Mouse (Mus musculus) limb, embryonic 10.5 days (tissue): ENCODE measurements at regions not wholly inside any gene's neighbourhood (a gene's known extent, or its start where the extent isn't known, plus 50 kb on each side); places are given as distances from the start of the nearest gene placed in this dataset.

Experiments used
- DNase-seq: peaks from one replicate; pipeline ENCODE4 v3.0.0-alpha.2; 2017; ENCODE audit warnings: low spot score
- H3K27ac ChIP-seq: fragments of 300-500 bp; sonication (generic); 2 replicates; pipeline ENCODE4 v1.5.1; 2016; ENCODE audit warnings: mild to moderate bottlenecking
- H3K27me3 ChIP-seq: fragments of 300-500 bp; sonication (generic); 2 replicates; pipeline ENCODE4 v1.6.1; 2016; ENCODE audit warnings: low read depth, mild to moderate bottlenecking; ENCODE audit not compliant: poor library complexity, severe bottlenecking
- H3K36me3 ChIP-seq: fragments of 300-500 bp; sonication (generic); 2 replicates; pipeline ENCODE4 v1.6.1; 2016; ENCODE audit warnings: mild to moderate bottlenecking, moderate library complexity
- H3K4me1 ChIP-seq: fragments of 300-500 bp; sonication (generic); 2 replicates; pipeline ENCODE4 v1.6.1; 2016
- H3K4me3 ChIP-seq: fragments of 300-500 bp; sonication (generic); 2 replicates; pipeline ENCODE4 v1.5.1; 2016; ENCODE audit warnings: mild to moderate bottlenecking, moderate library complexity
- H3K9me3 ChIP-seq: fragments of 300-500 bp; sonication (generic); replicated peaks from 2 replicates; pipeline ENCODE4 v1.6.1; 2016; ENCODE audit warnings: mild to moderate bottlenecking
- WGBS: fragments of 180-500 bp; shearing (Covaris S2); methylation state at CpG from one replicate; pipeline ENCODE4 v1.1.7; 2016; 5-methylcytosine and 5-hydroxymethylcytosine counted together

GRCm38 (mm10) chr7:95955119-95955518, 215.9 kb upstream of the Tenm4 start:
- Histone ChIP-seq H3K27me3 (no peaks in the 10 kb centered on the region), H3K4me1 (no peaks in the 10 kb centered on the region), H3K36me3 (no peaks in the 10 kb centered on the region), H3K4me3 (no peak overlapping the region), H3K27ac (no peak overlapping the region), H3K9me3 (no peaks in the 10 kb centered on the region)
- DNase-seq, result no peak
- 84% methylated on average over 2 of the region's 2 CpGs for WGBS

DNA sequence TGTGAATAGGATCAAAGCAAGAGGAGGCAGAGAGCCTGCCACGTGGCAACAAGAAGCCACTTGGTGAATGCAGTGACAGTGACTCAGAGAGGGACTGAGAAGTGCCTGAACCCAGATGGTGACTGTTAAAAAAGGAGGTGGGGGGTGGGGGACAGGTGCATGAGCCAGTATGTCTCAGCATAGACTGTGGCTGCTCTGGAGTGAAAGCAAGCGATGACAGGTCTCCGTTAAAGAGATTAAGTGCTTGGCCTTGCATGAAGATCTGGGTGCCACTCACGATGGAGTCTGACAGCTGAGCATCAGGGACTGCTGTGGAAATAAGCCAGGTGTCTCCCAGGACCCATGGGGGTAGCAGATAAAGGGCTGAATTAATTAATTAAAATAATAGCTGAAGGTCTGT, 212.0 kb upstream of the Tenm4 start:
- Histone ChIP-seq H3K27ac (no peak overlapping the region), H3K27me3 (no peaks in the 10 kb centered on the region), H3K9me3 (no peaks in the 10 kb centered on the region), H3K4me1 (no peaks in the 10 kb centered on the region), H3K4me3 (no peak overlapping the region), H3K36me3 (no peaks in the 10 kb centered on the region)
- WGBS, result 81% methylated on average over 4 of the region's 4 CpGs
- DNase-seq, result no peak

GRCm38 (mm10) chr7:95971863-95972262, 199.2 kb upstream of the Tenm4 start:
- DNase-seq, result no peak
- 89% methylated on average over 7 of the region's 7 CpGs for WGBS
- Histone ChIP-seq H3K27ac (no peak overlapping the region), H3K36me3 (no peaks in the 10 kb centered on the region), H3K27me3 (no peaks in the 10 kb centered on the region), H3K4me1 (no peaks in the 10 kb centered on the region), H3K4me3 (no peak overlapping the region), H3K9me3 (no peaks in the 10 kb centered on the region)

- Histone ChIP-seq H3K4me1 (no peaks in the 10 kb centered on the region), H3K27ac (no peak overlapping the region), H3K27me3 (no peaks in the 10 kb centered on the region), H3K4me3 (no peak overlapping the region), H3K9me3 (no peaks in the 10 kb centered on the region), H3K36me3 (no peaks in the 10 kb centered on the region)
- DNase-seq, result no peak
- WGBS, result 91% methylated on average over 2 of the region's 2 CpGs
Measured at GRCm38 (mm10) chr7:95974085-95974484, 197.0 kb upstream of the Tenm4 start.

- no peak overlapping the region for H3K4me3 ChIP-seq
- DNase-seq, result no peak
- no peaks in the 10 kb centered on the region for H3K27me3 ChIP-seq
- no peaks in the 10 kb centered on the region for H3K4me1 ChIP-seq
- no peaks in the 10 kb centered on the region for H3K9me3 ChIP-seq
- no peak overlapping the region for H3K27ac ChIP-seq
- 76% methylated on average over 10 of the region's 10 CpGs for WGBS
- H3K36me3 ChIP-seq, result no peaks in the 10 kb centered on the region
Measured at GRCm38 (mm10) chr7:95991250-95992032, 179.6 kb upstream of the Tenm4 start.

DNA sequence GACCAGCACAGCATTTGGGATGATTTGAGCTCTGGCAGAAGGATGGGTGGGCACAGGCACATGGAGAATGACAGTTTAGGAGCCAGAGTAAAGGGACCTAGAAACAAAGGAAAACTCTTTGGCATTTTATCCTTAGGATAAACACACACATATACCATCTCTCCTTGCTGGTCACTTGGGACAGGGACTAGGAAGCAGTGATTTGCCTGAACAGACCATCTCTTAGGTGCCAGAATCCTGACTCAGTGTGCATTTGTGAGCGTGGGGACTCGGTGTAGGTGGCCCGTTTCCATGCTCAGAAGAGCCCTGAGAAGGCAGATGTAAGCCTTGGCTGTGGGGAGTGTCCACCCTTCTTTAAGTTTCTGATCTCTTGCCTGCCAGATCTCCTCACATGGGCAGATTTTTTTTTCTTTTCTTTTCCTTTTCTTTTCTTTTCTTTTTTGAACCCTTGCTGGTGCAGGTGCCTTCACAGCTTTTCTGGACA, 179.0 kb upstream of the Tenm4 start:
- Histone ChIP-seq H3K27me3 (no peaks in the 10 kb centered on the region), H3K9me3 (no peaks in the 10 kb centered on the region), H3K4me1 (no peaks in the 10 kb centered on the region), H3K27ac (no peak overlapping the region), H3K36me3 (no peaks in the 10 kb centered on the region), H3K4me3 (no peak overlapping the region)
- DNase-seq, result no peak
- 90% methylated on average over 3 of the region's 3 CpGs for WGBS

DNA sequence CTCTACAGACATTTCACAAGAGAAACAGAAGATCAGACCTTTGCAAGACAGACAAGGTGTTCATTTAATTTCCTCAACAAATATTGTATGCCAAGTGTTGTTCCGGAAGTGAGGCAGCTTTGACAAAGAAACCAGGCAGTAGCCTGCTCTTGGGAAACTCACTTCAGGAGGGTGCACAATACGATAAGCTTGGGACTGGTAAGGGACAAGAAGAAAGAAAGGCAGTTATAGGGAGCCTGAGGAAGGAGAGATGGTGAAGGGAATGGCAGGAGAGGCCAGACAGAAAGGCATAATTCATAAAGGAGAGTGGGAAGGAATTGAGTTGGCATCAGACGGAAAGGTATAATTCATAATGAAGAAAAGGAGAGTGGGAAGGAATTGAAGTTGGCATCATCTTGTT, 178.5 kb upstream of the Tenm4 start:
- Histone ChIP-seq H3K36me3 (no peaks in the 10 kb centered on the region), H3K4me1 (no peaks in the 10 kb centered on the region), H3K27ac (no peak overlapping the region), H3K27me3 (no peaks in the 10 kb centered on the region), H3K9me3 (no peaks in the 10 kb centered on the region), H3K4me3 (no peak overlapping the region)
- WGBS, result 88% methylated on average over 3 of the region's 3 CpGs
- DNase-seq, result no peak

DNA sequence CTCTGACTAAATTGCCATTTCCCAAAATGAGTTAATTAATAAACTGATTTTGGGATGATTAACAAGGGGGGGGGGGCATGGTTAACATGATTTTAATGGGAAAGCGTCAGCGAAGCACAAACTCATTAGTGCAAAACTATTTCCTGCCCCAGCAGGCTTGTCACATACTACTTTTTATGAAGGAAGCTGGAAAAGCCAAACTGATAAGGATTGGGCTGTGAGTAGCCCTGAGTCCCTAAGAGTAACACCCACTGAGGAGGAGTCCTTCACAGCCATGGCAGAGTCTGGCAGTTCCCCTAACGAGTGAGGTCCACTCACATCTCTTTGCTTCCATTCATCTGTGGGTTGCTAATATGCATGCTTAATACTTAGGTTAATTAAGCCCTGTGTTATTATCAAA, 173.9 kb upstream of the Tenm4 start:
- no peaks in the 10 kb centered on the region for H3K27me3 ChIP-seq
- no peaks in the 10 kb centered on the region for H3K4me1 ChIP-seq
- H3K27ac ChIP-seq, result no peak overlapping the region
- 83% methylated on average over 3 of the region's 3 CpGs for WGBS
- DNase-seq, result no peak
- no peaks in the 10 kb centered on the region for H3K9me3 ChIP-seq
- H3K4me3 ChIP-seq, result no peak overlapping the region
- H3K36me3 ChIP-seq, result no peaks in the 10 kb centered on the region

DNA sequence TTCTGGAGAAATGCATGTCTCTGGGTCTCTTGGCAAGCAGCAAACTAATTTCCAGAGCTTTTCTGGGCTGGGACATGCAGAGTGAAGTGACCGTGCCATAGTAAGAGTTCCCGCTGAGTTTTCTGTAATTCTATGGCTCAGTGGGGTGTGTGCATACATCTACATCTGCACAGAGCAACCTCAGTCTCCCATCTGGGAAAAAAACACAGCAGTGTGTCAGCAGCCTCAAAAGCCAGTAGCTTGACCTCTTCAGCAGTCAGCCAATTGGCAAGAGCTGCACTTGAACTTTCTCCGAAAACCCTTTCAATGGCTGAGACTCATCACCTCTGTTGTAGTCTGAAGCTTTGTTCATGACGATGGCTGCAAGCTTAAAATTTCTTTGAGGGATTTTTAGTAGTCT, 171.9 kb upstream of the Tenm4 start:
- 78% methylated on average over 4 of the region's 4 CpGs for WGBS
- no peak for DNase-seq
- H3K4me1 ChIP-seq, result no peaks in the 10 kb centered on the region
- no peaks in the 10 kb centered on the region for H3K27me3 ChIP-seq
- no peak overlapping the region for H3K27ac ChIP-seq
- no peaks in the 10 kb centered on the region for H3K36me3 ChIP-seq
- no peaks in the 10 kb centered on the region for H3K9me3 ChIP-seq
- H3K4me3 ChIP-seq, result no peak overlapping the region

GRCm38 (mm10) chr7:96002401-96002800, 168.6 kb upstream of the Tenm4 start:
- no peaks in the 10 kb centered on the region for H3K36me3 ChIP-seq
- no peak for DNase-seq
- no peak overlapping the region for H3K27ac ChIP-seq
- 74% methylated on average over 5 of the region's 5 CpGs for WGBS
- H3K27me3 ChIP-seq, result no peaks in the 10 kb centered on the region
- H3K4me1 ChIP-seq, result no peaks in the 10 kb centered on the region
- no peaks in the 10 kb centered on the region for H3K9me3 ChIP-seq
- H3K4me3 ChIP-seq, result no peak overlapping the region

- H3K36me3 ChIP-seq, result no peaks in the 10 kb centered on the region
Measured at GRCm38 (mm10) chr7:96006299-96006698, 164.7 kb upstream of the Tenm4 start.

DNA sequence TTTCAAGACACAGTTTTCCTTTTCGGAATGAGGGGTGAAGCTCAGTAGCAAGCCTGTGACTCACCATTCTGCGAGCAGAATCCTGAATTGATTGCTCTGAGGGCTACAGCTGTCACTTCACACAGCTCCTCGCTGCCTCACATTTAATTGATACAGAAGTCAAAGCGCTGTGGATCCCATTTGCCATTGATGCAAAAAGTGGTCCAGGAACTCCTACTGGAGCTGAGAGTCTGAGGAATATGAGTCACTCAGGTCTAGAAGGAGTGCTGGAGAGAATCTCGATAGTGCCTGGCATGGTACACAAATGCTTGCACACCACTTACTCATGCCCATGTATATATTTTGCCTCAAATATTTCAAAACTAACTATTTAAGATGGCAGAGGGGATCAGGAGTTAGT, 158.0 kb upstream of the Tenm4 start:
- H3K36me3 ChIP-seq, result no peaks in the 10 kb centered on the region
- no peaks in the 10 kb centered on the region for H3K9me3 ChIP-seq
- H3K4me1 ChIP-seq, result no peaks in the 10 kb centered on the region
- no peak for DNase-seq
- H3K27ac ChIP-seq, result no peak overlapping the region
- no peaks in the 10 kb centered on the region for H3K27me3 ChIP-seq
- no peak overlapping the region for H3K4me3 ChIP-seq
- WGBS, result 84% methylated on average over 5 of the region's 5 CpGs

More at GRCm38 (mm10) chr7:96006299-96006698, 164.7 kb upstream of the Tenm4 start:
- H3K4me3 ChIP-seq, result no peak overlapping the region
- H3K27me3 ChIP-seq, result no peaks in the 10 kb centered on the region
- H3K9me3 ChIP-seq, result no peaks in the 10 kb centered on the region
- DNase-seq, result no peak
- H3K4me1 ChIP-seq, result no peaks in the 10 kb centered on the region
- H3K27ac ChIP-seq, result no peak overlapping the region
- 85% methylated on average over 2 of the region's 2 CpGs for WGBS

- H3K27ac ChIP-seq, result no peak overlapping the region
- DNase-seq, result no peak
- H3K27me3 ChIP-seq, result no peaks in the 10 kb centered on the region
- H3K9me3 ChIP-seq, result no peaks in the 10 kb centered on the region
- no peaks in the 10 kb centered on the region for H3K4me1 ChIP-seq
- H3K36me3 ChIP-seq, result no peaks in the 10 kb centered on the region
- 90% methylated on average over 6 of the region's 6 CpGs for WGBS
- no peak overlapping the region for H3K4me3 ChIP-seq
Measured at GRCm38 (mm10) chr7:96017112-96017884, 153.7 kb upstream of the Tenm4 start.
